Mouse (Mus musculus): ENCODE data around the gene 3110040M04Rik. TPM values are rescaled to one million over a fixed set of nuclear protein-coding genes. Genes with fewer than 3 reads are reported as not detected.
"Not testable (repeated sequence)": the region's sequence is repeated elsewhere in the genome, so short reads cannot be mapped to it uniquely, and the experiment has no call there.

The 3110040M04Rik gene
- polyA plus RNA-seq, 1 experiment from 2014 or later = not detected

DNA sequence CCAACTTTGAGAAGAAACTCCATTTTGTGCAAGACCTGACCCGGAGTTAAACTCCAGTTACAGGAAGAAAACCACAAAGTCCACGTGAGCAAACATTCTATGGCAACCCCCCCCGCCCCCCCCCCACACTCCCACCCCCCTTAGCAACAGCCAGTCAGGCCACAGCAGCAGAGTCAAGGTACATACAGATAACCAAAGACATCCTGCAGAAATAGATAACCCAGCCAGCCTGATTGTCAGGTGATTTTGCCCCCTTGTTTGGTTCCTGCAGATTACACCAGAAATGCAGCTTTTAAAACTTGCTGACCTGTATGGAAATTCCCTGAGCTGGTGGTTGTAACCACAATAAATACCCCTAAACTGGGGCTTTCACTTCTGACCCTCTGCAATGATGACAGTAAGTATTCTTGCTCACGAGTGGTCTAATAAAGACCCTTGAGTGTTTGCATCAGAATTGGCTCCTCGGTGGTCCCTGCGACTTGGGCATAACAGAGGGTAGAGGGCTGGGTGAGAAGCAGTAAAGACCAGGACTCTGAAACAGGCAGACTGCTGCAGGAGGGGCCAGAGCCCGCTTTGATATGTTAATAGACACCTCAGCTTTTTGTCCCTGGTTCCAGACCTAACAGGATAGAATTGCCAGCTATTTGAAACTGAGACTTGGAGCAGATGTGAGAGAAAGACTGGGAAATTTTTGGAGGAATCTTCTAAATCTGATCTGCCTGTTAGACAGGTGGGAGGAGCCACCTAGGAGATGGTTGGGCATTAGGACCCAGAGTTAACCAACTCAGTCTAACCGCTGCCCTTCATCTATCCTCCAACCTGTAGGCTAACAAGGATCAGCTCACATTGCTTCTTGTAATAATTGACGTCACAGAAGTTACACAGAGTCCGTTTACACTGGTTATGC is 26.6 kb upstream of the 3110040M04Rik start:
- H3K4me1 ChIP-seq = 0 out of 2 replicates have a peak, but pooled peaks cover 4% of the 10 kb centered on the region
- H3K4me3 ChIP-seq = peak overlapping the region; percentile 26
- no peaks in the 10 kb centered on the region for H3K36me3 ChIP-seq
- H3K9ac ChIP-seq = no peak overlapping the region
- ATAC-seq (ENCODE audit: insufficient number of reproducible peaks, low FRiP score, low TSS enrichment, low read depth) = no peak
- H3K27me3 ChIP-seq = no peaks in the 10 kb centered on the region
- WGBS = 11% methylated on average over 10 of the region's 10 CpGs
- H3K27ac ChIP-seq = no peak overlapping the region
- peak overlapping the region; percentile 41 for H3K4me2 ChIP-seq
- H3K9me3 ChIP-seq = no peaks in the 10 kb centered on the region

DNA sequence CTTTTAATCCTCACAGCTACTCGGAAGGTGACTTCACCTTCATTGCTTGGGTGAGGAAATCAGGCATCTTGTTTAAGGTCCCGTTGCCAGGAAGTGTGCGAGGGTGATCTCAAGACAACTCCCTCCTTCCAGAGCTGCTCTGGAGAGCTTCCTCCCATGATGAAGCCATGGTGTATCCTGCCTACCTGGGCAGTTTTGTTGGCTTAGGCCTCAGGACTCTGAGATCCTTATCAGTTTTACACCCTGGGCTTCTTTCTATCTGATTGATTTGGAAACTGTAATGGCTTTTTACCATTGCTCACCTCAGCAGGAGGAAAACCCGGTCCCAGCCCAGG is 26.0 kb upstream of the 3110040M04Rik start:
- Histone ChIP-seq H3K27ac (no peak overlapping the region), H3K4me3 (peak overlapping the region; percentile 26)
- no peak for ATAC-seq (ENCODE audit: insufficient number of reproducible peaks, low FRiP score, low TSS enrichment, low read depth)

DNA sequence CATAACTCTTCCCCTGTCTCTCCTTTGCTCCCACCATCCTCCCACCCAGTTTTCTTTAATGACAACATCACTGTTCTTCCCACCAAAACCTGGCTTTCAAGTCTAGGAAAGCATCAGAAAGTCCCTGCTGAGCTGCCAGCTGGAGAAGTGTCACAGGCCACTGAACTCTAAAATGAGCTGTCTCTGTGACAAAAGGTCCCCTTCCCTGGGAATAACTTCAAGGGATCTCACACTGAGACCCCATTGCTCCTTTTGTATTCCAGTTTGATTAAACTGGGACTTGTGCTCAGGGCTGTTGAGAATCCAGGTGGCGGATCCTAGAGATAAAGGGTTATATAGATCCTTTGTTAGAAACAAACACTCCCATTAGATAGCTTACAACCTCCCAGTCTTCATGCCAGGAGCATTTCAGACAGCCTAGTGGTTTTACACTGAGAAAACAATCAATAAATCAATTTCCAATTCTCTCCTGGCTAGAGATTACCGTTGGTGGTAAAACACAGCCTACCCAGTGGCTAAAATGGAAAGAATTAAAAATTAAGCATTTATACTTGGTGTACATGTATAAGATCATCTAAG is 25.3 kb upstream of the 3110040M04Rik start:
- 58% methylated on average over 2 of the region's 2 CpGs for whole genome bisulfite sequencing
- ATAC-seq (ENCODE audit: insufficient number of reproducible peaks, low FRiP score, low TSS enrichment, low read depth) = no peak
- no peaks in the 10 kb centered on the region for H3K27me3 ChIP-seq

More for the DNA sequence above, 26.0 kb upstream of the 3110040M04Rik start:
- Histone ChIP-seq H3K4me1 (0 out of 2 replicates have a peak, but pooled peaks cover 4% of the 10 kb centered on the region), H3K9me3 (no peaks in the 10 kb centered on the region), H3K27me3 (no peaks in the 10 kb centered on the region), H3K36me3 (no peaks in the 10 kb centered on the region), H3K4me2 (peak overlapping the region; percentile 41), H3K9ac (no peak overlapping the region)
- WGBS = 24% methylated on average over 4 of the region's 4 CpGs

DNA sequence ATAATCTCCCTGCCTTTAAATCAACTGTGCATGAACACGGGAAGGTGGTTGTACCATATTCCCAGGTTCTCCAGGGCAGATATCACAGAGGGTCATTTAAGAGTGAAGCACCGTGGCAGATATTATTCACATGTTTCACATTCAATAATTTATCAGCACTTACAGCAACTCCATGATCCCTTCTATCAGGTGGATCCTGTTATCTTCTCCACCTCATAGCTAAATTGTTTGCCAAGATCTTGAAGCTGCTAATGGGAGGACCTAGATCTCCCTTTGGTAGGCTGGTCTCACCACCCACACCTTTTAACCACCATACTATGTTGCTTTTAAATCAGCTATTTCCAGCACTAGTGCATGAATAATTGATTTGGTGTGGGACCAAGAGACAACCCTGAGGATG is 23.8 kb upstream of the 3110040M04Rik start:
- ATAC-seq (ENCODE audit: insufficient number of reproducible peaks, low FRiP score, low TSS enrichment, low read depth) = no peak
- H3K4me1 ChIP-seq = 0 out of 2 replicates have a peak, but pooled peaks cover 4% of the 10 kb centered on the region
- H3K4me2 ChIP-seq = no peak overlapping the region
- WGBS = 79% methylated on average over 2 of the region's 2 CpGs
- H3K27ac ChIP-seq = no peak overlapping the region
- H3K4me3 ChIP-seq = no peak overlapping the region
- no peak overlapping the region for H3K9ac ChIP-seq
- no peaks in the 10 kb centered on the region for H3K9me3 ChIP-seq
- H3K27me3 ChIP-seq = no peaks in the 10 kb centered on the region
- H3K36me3 ChIP-seq = no peaks in the 10 kb centered on the region

More for the DNA sequence above, 25.3 kb upstream of the 3110040M04Rik start:
- no peak overlapping the region for H3K4me3 ChIP-seq
- no peaks in the 10 kb centered on the region for H3K36me3 ChIP-seq
- H3K4me2 ChIP-seq = no peak overlapping the region
- H3K9me3 ChIP-seq = no peaks in the 10 kb centered on the region
- no peak overlapping the region for H3K9ac ChIP-seq
- H3K4me1 ChIP-seq = 0 out of 2 replicates have a peak, but pooled peaks cover 4% of the 10 kb centered on the region
- no peak overlapping the region for H3K27ac ChIP-seq

DNA sequence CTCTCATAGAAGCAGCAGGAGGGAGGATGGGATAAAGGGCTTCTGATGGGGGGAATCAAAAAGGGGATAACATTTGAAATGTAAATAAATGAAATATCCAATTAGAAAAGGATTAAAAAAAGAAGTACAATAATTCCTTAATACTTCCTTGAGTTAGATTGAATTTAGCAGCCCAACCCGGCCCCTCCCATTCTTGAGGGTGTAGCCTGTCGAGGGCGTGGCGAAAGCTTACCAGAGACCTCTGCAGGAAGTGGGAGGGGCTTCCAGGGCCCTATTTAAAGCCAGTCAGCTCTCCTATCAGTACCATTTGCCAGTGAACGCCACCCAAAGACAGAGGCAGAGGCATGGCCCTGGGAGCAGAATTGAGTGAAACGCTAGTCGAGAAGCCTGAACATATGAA is 21.7 kb upstream of the 3110040M04Rik start, which contains the start of gene Gm47985:
Gene Gm47985, plus strand, starts transcription at position 272 of the 400 bp plus-strand sequence.
- H3K9me3 ChIP-seq; H3K27me3 ChIP-seq; H3K4me1 ChIP-seq; H3K27ac ChIP-seq; H3K9ac ChIP-seq; ATAC-seq (ENCODE audit: insufficient number of reproducible peaks, low FRiP score, low TSS enrichment, low read depth); H3K4me2 ChIP-seq; H3K36me3 ChIP-seq; H3K4me3 ChIP-seq: not testable (repeated sequence)
- 100% methylated on average over 1 of the region's 7 CpGs for WGBS

DNA sequence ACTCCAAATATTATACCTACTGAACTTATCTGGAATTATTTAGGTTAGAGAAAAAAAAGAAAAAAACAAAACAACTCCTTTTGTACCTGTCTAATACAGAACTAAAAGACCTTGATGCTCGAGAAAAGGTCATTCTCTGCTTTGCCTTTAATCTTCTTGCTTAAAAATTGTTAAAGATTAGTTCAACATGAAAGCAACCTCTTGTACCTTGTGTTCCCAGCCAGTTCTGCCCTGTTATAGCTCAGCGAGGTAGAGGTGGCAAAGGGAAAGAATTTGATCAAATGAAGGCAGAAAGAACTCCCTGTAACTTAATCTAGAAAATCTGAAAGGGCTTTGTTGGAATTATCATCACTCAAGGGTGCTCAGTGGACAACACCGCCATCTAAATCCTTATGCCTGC is 17.7 kb upstream of the 3110040M04Rik start:
- H3K4me3 ChIP-seq; H3K4me2 ChIP-seq; H3K9me3 ChIP-seq; ATAC-seq (ENCODE audit: insufficient number of reproducible peaks, low FRiP score, low TSS enrichment, low read depth); H3K27me3 ChIP-seq; H3K4me1 ChIP-seq; H3K9ac ChIP-seq; H3K36me3 ChIP-seq; H3K27ac ChIP-seq: not testable (repeated sequence)
- WGBS = 73% methylated on average over 3 of the region's 3 CpGs

DNA sequence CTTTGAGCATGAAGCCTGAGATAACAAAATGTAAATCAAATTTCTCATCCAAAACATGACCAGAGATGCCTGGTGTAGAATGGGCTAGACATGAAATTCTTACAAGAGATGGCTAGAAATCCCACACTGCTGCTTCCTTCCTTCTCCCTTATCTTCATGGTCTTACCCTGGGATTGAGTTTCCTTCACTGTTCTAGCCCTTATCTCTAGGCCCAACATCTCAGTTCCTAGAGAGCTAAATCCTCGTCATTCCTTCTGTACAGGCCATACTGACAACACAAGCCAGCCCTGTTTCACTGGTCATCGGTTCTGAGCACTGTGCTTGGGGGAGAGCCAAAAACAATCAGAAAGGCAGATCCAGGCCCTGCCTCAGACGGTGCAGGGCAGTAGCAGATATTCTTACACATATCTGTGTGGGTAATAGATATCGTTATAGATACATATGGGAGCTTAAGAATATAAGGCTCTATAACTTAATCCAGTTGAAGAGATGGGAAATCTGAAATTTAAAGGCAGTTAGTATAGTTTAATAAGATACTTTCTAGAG is 17.0 kb upstream of the 3110040M04Rik start:
- not testable (repeated sequence) for H3K9ac ChIP-seq; H3K27ac ChIP-seq; H3K9me3 ChIP-seq; H3K27me3 ChIP-seq; H3K4me2 ChIP-seq; H3K4me1 ChIP-seq; ATAC-seq (ENCODE audit: insufficient number of reproducible peaks, low FRiP score, low TSS enrichment, low read depth); H3K36me3 ChIP-seq; H3K4me3 ChIP-seq
- 81% methylated on average over 4 of the region's 4 CpGs for WGBS

DNA sequence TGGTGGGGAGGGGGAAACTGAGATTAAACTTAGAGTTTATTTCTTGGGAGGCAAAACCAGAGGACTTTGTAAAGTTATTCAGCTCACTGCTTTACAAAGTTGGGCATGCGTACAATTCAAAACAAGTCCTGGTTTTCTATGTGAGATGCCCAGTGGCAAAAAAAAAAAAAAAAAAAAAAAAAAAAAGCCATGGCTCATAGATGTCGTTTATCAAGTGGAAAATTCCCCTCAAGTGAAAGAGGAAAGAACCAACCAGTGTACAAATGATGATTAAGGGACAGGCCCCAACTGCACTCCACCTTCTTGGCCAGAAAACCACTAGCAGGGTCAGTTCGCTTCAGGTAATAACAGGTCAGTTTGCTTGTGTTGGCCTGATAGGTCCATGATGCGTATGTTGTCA is 15.5 kb upstream of the 3110040M04Rik start:
- no peak for ATAC-seq (ENCODE audit: insufficient number of reproducible peaks, low FRiP score, low TSS enrichment, low read depth)

DNA sequence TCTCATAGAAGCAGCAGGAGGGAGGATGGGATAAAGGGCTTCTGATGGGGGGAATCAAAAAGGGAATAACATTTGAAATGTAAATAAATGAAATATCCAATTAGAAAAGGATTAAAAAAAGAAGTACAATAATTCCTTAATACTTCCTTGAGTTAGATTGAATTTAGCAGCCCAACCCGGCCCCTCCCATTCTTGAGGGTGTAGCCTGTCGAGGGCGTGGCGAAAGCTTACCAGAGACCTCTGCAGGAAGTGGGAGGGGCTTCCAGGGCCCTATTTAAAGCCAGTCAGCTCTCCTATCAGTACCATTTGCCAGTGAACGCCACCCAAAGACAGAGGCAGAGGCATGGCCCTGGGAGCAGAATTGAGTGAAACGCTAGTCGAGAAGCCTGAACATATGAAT is 11.8 kb upstream of the 3110040M04Rik start, which contains the start of gene Gm8947:
Gene Gm8947, plus strand, starts transcription at position 302 of the 400 bp plus-strand sequence.
- H3K27me3 ChIP-seq; H3K9me3 ChIP-seq; ATAC-seq (ENCODE audit: insufficient number of reproducible peaks, low FRiP score, low TSS enrichment, low read depth); H3K36me3 ChIP-seq; H3K4me1 ChIP-seq; H3K27ac ChIP-seq; H3K4me3 ChIP-seq; H3K9ac ChIP-seq; H3K4me2 ChIP-seq: not testable (repeated sequence)
- 100% methylated on average over 2 of the region's 7 CpGs for WGBS

More for the DNA sequence above, 15.5 kb upstream of the 3110040M04Rik start:
- no peaks in the 10 kb centered on the region for H3K9me3 ChIP-seq
- no peaks in the 10 kb centered on the region for H3K27me3 ChIP-seq
- no peaks in the 10 kb centered on the region for H3K4me1 ChIP-seq
- H3K9ac ChIP-seq = no peak overlapping the region
- no peak overlapping the region for H3K4me3 ChIP-seq
- H3K36me3 ChIP-seq = no peaks in the 10 kb centered on the region
- WGBS = 83% methylated on average over 4 of the region's 4 CpGs
- no peak overlapping the region for H3K27ac ChIP-seq
- H3K4me2 ChIP-seq = no peak overlapping the region

DNA sequence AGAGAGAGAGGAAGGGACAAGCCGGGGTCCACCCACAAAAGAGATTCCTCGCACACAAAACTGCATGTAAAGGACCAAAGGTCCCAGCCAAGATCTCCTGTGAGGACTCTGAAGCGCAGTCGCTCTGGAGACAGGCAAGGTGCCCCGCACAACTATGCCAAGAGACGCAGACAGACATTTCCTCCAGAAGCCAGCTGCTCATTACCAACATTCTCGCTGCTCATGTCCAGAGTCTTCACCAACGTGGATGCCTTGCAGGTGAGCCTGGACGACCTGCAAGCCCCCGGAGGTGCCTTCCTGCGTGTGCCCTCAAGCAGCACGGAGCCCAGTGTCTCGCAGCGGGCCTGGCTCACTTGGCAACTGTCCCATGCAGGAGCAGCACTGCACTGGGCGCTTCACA is 11.2 kb upstream of the 3110040M04Rik start:
- not testable (repeated sequence) for H3K27ac ChIP-seq; H3K27me3 ChIP-seq; H3K4me1 ChIP-seq; H3K9me3 ChIP-seq; H3K4me3 ChIP-seq; H3K36me3 ChIP-seq; H3K4me2 ChIP-seq; H3K9ac ChIP-seq; ATAC-seq (ENCODE audit: insufficient number of reproducible peaks, low FRiP score, low TSS enrichment, low read depth)
- 89% methylated on average over 15 of the region's 15 CpGs for WGBS

DNA sequence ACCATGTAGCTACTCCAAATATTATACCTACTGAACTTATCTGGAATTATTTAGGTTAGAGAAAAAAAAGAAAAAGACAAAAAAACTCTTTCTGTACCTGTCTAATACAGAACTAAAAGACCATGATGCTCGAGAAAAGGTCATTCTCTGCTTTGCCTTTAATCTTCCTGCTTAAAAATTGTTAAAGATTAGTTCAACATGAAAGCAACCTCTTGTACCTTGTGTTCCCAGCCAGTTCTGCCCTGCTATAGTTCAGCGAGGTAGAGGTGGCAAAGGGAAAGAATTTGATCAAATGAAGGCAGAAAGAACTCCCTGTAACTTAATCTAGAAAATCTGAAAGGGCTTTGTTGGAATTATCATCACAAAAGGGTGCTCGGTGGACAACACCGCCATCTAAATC is 7.9 kb upstream of the 3110040M04Rik start:
- not testable (repeated sequence) for ATAC-seq (ENCODE audit: insufficient number of reproducible peaks, low FRiP score, low TSS enrichment, low read depth); H3K9ac ChIP-seq; H3K4me1 ChIP-seq; H3K27ac ChIP-seq; H3K4me3 ChIP-seq; H3K27me3 ChIP-seq; H3K9me3 ChIP-seq; H3K4me2 ChIP-seq; H3K36me3 ChIP-seq
- 77% methylated on average over 4 of the region's 4 CpGs for WGBS

DNA sequence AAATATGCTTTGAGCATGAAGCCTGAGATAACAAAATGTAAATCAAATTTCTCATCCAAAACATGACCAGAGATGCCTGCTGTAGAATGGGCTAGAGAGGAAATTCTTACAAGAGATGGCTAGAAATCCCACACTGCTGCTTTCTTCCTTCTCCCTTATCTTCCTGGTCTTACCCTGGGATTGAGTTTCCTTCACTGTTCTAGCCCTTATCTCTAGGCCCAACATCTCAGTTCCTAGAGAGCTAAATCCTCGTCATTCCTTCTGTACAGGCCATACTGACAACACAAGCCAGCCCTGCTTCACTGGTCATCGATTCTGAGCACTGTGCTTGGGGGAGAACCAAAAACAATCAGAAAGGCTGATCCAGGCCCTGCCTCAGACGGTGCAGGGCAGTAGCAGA is 7.2 kb upstream of the 3110040M04Rik start:
- 76% methylated on average over 3 of the region's 3 CpGs for WGBS
- not testable (repeated sequence) for H3K4me1 ChIP-seq; ATAC-seq (ENCODE audit: insufficient number of reproducible peaks, low FRiP score, low TSS enrichment, low read depth); H3K9me3 ChIP-seq; H3K9ac ChIP-seq; H3K4me2 ChIP-seq; H3K36me3 ChIP-seq; H3K27ac ChIP-seq; H3K4me3 ChIP-seq; H3K27me3 ChIP-seq

Measured in limb, embryonic 15.5 days (tissue).